Mouse (Mus musculus) intestine, embryonic 16.5 days (tissue): Measurements from ENCODE around the gene Egf. TPM values are rescaled to one million over a fixed set of nuclear protein-coding genes. Genes with fewer than 3 reads are reported as not detected.

Source experiments
- ATAC-seq: fragments of 200-750 bp; cut with Nextera tagmentation; 2 replicates; pipeline ENCODE4 v1.8.0; 2017; ENCODE audit warnings: moderate TSS enrichment, moderate library complexity
- H3K27ac ChIP-seq: fragments of 300-500 bp; sonication (generic); 2 replicates; pipeline ENCODE4 v1.5.1; 2014; ENCODE audit warnings: mild to moderate bottlenecking, low read length
- H3K27me3 ChIP-seq: fragments of 300-500 bp; sonication (generic); replicated peaks from 2 replicates; pipeline ENCODE4 v1.6.1; 2014; ENCODE audit warnings: low read length, control low read depth, mixed read lengths; ENCODE audit not compliant: control insufficient read depth, insufficient read depth
- H3K36me3 ChIP-seq: fragments of 300-500 bp; sonication (generic); 2 replicates; pipeline ENCODE4 v1.6.1; 2014; ENCODE audit warnings: low read length, control low read depth; ENCODE audit not compliant: control insufficient read depth, insufficient read depth
- H3K4me1 ChIP-seq: fragments of 300-500 bp; sonication (generic); 2 replicates; pipeline ENCODE4 v1.6.1; 2014; ENCODE audit warnings: low read length, control low read depth, mixed read lengths; ENCODE audit not compliant: control insufficient read depth, insufficient read depth
- H3K4me2 ChIP-seq: fragments of 300-500 bp; sonication (generic); 2 replicates; pipeline ENCODE4 v1.6.1; 2014; ENCODE audit warnings: low read depth, low read length, control low read depth
- H3K4me3 ChIP-seq: fragments of 300-500 bp; sonication (generic); 2 replicates; pipeline ENCODE4 v1.5.1; 2014; ENCODE audit warnings: mild to moderate bottlenecking, low read length
- H3K9ac ChIP-seq: fragments of 300-500 bp; sonication (generic); 2 replicates; pipeline ENCODE4 v1.6.1; 2014; ENCODE audit warnings: low read depth, low read length
- H3K9me3 ChIP-seq: fragments of 300-500 bp; sonication (generic); 2 replicates; pipeline ENCODE4 v1.6.1; 2016; ENCODE audit warnings: low read length, control low read depth; ENCODE audit not compliant: control insufficient read depth
- WGBS: fragments of 180-500 bp; shearing (Covaris S2); extraction: QIAGEN DNeasy Blood & Tissue Kit; methylation state at CpG from one replicate; pipeline ENCODE4 v1.1.7; 2014; 5-methylcytosine and 5-hydroxymethylcytosine counted together
- polyA plus RNA-seq: library from polyadenylated mRNA; unstranded; fragments of >200 nt; fragmentation: Nextera tagmentation; extraction: Ambion mirVana; gene quantifications from 2 replicates; pipeline ENCODE4 v1.2.1, GENCODE M21; 2015

Gene Egf
- polyA plus RNA-seq, 1 experiment from 2014 or later: 1.6 TPM

- H3K27ac ChIP-seq: no peak overlapping the region
- 91% methylated on average over 7 of the region's 7 CpGs for WGBS
- ATAC-seq: no peak
- no peak overlapping the region for H3K4me2 ChIP-seq
- H3K4me3 ChIP-seq: no peak overlapping the region
- H3K27me3 ChIP-seq: no peaks in the 10 kb centered on the region
- H3K9ac ChIP-seq: no peak overlapping the region
- no peaks in the 10 kb centered on the region for H3K36me3 ChIP-seq
- no peaks in the 10 kb centered on the region for H3K4me1 ChIP-seq
- no peaks in the 10 kb centered on the region for H3K9me3 ChIP-seq
Observed at GRCm38 (mm10) chr3:129675923-129676322, 79.2 kb downstream of the Egf start.

DNA sequence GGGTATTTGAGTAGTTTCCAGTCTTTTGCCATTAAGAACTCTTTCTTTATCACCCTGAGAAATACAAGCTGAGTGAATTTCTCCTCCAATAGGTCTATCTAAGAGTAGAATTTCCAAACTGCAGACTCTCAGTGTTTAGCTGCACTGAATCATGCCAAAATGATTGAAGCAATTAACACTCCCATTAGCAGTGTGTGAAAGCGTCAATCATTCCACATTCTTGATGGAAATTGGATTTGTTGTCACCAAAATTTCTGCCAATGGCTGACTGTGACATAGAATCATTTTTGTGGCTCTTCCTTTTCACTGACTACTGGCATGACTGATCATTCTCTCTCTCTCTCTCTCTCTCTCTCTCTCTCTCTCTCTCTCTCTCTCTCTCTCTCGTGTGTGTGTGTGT lies 91.2 kb downstream of the Egf start:
- no peak for ATAC-seq
- no peak overlapping the region for H3K9ac ChIP-seq
- no peaks in the 10 kb centered on the region for H3K9me3 ChIP-seq
- 77% methylated on average over 2 of the region's 2 CpGs for WGBS
- no peak overlapping the region for H3K27ac ChIP-seq
- H3K27me3 ChIP-seq: no peaks in the 10 kb centered on the region
- H3K4me3 ChIP-seq: no peak overlapping the region
- H3K4me2 ChIP-seq: no peak overlapping the region
- H3K36me3 ChIP-seq: no peaks in the 10 kb centered on the region
- no peaks in the 10 kb centered on the region for H3K4me1 ChIP-seq

GRCm38 (mm10) chr3:129658776-129659175 lies 96.3 kb downstream of the Egf start:
- H3K4me3 ChIP-seq: no peak overlapping the region
- H3K27ac ChIP-seq: no peak overlapping the region
- H3K27me3 ChIP-seq: no peaks in the 10 kb centered on the region
- 92% methylated on average over 7 of the region's 7 CpGs for WGBS
- ATAC-seq: no peak
- no peak overlapping the region for H3K9ac ChIP-seq
- no peaks in the 10 kb centered on the region for H3K36me3 ChIP-seq
- H3K4me2 ChIP-seq: no peak overlapping the region
- no peaks in the 10 kb centered on the region for H3K9me3 ChIP-seq
- no peaks in the 10 kb centered on the region for H3K4me1 ChIP-seq

DNA sequence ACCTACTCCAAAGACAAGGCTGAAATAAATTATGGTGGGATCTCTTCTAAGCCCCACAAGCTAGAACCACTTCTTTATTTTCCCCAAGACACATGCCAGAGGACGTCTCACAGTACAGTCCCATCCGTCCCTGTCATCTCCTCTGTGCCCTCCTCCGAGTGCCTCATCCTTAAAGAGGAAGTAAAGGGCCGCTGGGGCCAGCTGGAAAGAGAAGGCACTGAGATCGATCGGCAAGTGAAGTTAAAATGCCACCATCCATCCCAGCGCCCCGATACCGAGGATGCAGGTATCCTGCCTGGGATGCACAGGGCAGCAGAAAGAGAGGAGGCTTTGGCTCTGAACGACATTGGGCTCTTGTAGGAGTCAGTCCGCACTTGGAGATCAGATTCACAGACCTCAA lies 97.3 kb downstream of the Egf start:
- Histone ChIP-seq H3K9ac (no peak overlapping the region), H3K27ac (no peak overlapping the region), H3K27me3 (no peaks in the 10 kb centered on the region), H3K4me2 (no peak overlapping the region), H3K4me3 (no peak overlapping the region), H3K36me3 (no peaks in the 10 kb centered on the region), H3K9me3 (no peaks in the 10 kb centered on the region), H3K4me1 (no peaks in the 10 kb centered on the region)
- WGBS: 89% methylated on average over 11 of the region's 11 CpGs
- no peak for ATAC-seq

DNA sequence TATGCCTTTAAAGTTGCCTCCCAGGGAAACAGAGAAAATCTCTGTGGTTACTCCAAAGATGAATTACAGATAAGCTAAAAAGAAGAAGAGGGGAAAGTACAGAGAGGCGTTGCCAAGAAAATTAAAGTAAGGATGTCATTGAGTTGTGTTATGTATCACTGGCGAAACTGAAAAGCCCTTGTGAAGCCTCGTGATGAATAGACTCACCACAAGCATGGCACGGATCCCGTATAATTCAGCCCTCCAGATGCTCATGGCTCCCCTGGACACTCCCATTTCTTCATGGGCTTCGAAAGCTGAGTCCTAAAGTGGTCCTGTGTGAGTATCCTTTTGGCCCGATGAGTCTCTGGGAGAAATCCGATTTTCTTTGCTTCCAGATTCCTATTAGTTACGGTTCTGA lies 97.9 kb downstream of the Egf start:
- H3K4me3 ChIP-seq: no peak overlapping the region
- H3K27me3 ChIP-seq: no peaks in the 10 kb centered on the region
- H3K9me3 ChIP-seq: no peaks in the 10 kb centered on the region
- ATAC-seq: no peak
- no peaks in the 10 kb centered on the region for H3K36me3 ChIP-seq
- H3K4me1 ChIP-seq: no peaks in the 10 kb centered on the region
- WGBS: 80% methylated on average over 9 of the region's 9 CpGs
- H3K27ac ChIP-seq: no peak overlapping the region
- no peak overlapping the region for H3K4me2 ChIP-seq
- no peak overlapping the region for H3K9ac ChIP-seq

DNA sequence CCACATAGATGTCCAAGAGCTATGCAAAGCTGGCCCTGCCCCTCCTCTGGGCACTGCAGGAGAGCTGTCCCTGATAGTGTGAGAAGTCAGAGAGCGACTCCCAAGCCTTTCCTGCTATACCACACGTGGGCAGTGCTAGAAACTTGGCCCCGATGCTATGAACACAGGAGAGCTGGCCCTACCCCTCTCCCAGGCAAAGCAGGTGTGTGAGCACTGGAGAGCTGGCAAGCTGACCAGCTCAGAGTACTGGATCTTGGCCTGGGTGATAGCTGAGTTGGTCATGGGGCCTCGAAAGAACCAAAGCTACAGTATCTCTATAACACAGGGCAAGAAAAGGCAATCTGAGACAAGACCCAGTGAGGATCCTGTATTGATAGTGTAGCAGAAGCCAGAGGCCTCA lies 98.6 kb downstream of the Egf start:
- Histone ChIP-seq H3K36me3 (no peaks in the 10 kb centered on the region), H3K4me3 (no peak overlapping the region), H3K27ac (no peak overlapping the region), H3K4me1 (no peaks in the 10 kb centered on the region), H3K27me3 (no peaks in the 10 kb centered on the region), H3K4me2 (no peak overlapping the region), H3K9me3 (no peaks in the 10 kb centered on the region), H3K9ac (no peak overlapping the region)
- ATAC-seq: no peak
- 79% methylated on average over 4 of the region's 4 CpGs for WGBS

- Histone ChIP-seq H3K4me3 (no peak overlapping the region), H3K4me1 (0 out of 2 replicates have a peak, but pooled peaks cover 2% of the 10 kb centered on the region), H3K36me3 (no peaks in the 10 kb centered on the region), H3K27me3 (no peaks in the 10 kb centered on the region), H3K9me3 (no peaks in the 10 kb centered on the region), H3K27ac (no peak overlapping the region), H3K9ac (no peak overlapping the region), H3K4me2 (no peak overlapping the region)
- 86% methylated on average over 4 of the region's 4 CpGs for WGBS
- no peak for ATAC-seq
Observed at GRCm38 (mm10) chr3:129652476-129652875, 102.6 kb downstream of the Egf start.

- no peaks in the 10 kb centered on the region for H3K36me3 ChIP-seq
- no peak overlapping the region for H3K4me3 ChIP-seq
- H3K4me2 ChIP-seq: no peak overlapping the region
- H3K4me1 ChIP-seq: 0 out of 2 replicates have a peak, but pooled peaks cover 2% of the 10 kb centered on the region
- no peaks in the 10 kb centered on the region for H3K27me3 ChIP-seq
- WGBS: 93% methylated on average over 8 of the region's 8 CpGs
- H3K9ac ChIP-seq: no peak overlapping the region
- H3K27ac ChIP-seq: no peak overlapping the region
- ATAC-seq: no peak
- no peaks in the 10 kb centered on the region for H3K9me3 ChIP-seq
Observed at GRCm38 (mm10) chr3:129651765-129652164, 103.4 kb downstream of the Egf start.

GRCm38 (mm10) chr3:129650931-129651330 lies 104.2 kb downstream of the Egf start:
- H3K27ac ChIP-seq: no peak overlapping the region
- WGBS: 43% methylated on average over 1 of the region's 1 CpGs
- H3K36me3 ChIP-seq: no peaks in the 10 kb centered on the region
- H3K4me3 ChIP-seq: no peak overlapping the region
- ATAC-seq: no peak
- 0 out of 2 replicates have a peak, but pooled peaks cover 2% of the 10 kb centered on the region for H3K4me1 ChIP-seq
- H3K27me3 ChIP-seq: no peaks in the 10 kb centered on the region
- no peaks in the 10 kb centered on the region for H3K9me3 ChIP-seq
- no peak overlapping the region for H3K9ac ChIP-seq
- H3K4me2 ChIP-seq: no peak overlapping the region

- Histone ChIP-seq H3K4me2 (no peak overlapping the region), H3K27ac (no peak overlapping the region), H3K4me1 (0 out of 2 replicates have a peak, but pooled peaks cover 5% of the 10 kb centered on the region), H3K9ac (no peak overlapping the region), H3K27me3 (no peaks in the 10 kb centered on the region), H3K9me3 (no peaks in the 10 kb centered on the region), H3K36me3 (no peaks in the 10 kb centered on the region), H3K4me3 (no peak overlapping the region)
- ATAC-seq: peak; percentile 82
Observed at GRCm38 (mm10) chr3:129650293-129650612, 104.9 kb downstream of the Egf start.
